Mouse (Mus musculus) stomach, postnatal 0 days (tissue): ENCODE results near the gene Doc2g.

Source experiments
- CTCF ChIP-seq: IDR thresholded peaks from 2 replicates; pipeline ENCODE4 v1.5.1; 2016; ENCODE audit warnings: antibody characterized with exemption, low read depth, mild to moderate bottlenecking, moderate library complexity
- EP300 ChIP-seq: optimal IDR thresholded peaks from 2 replicates; pipeline ENCODE3; 2016; ENCODE audit warnings: antibody characterized with exemption

- TF ChIP-seq CTCF (no peak), EP300 (no peak)
These were observed 51.5 kb downstream of the Doc2g start for GRCm38 (mm10) chr19:4054613-4055012.
